Mouse (Mus musculus) CD4-positive helper T cell, adult 2 months (primary cell): ENCODE results near the gene Gucy1a1.
"Not testable (repeated sequence)": the region's sequence is repeated elsewhere in the genome, so short reads cannot be mapped to it uniquely, and the experiment has no call there.

Experiments used
- DNase-seq: peaks from one replicate; pipeline ENCODE4 v3.0.0-alpha.2; 2012; ENCODE audit warnings: low read depth, missing footprints, low spot score

The Gucy1a1 gene

DNA sequence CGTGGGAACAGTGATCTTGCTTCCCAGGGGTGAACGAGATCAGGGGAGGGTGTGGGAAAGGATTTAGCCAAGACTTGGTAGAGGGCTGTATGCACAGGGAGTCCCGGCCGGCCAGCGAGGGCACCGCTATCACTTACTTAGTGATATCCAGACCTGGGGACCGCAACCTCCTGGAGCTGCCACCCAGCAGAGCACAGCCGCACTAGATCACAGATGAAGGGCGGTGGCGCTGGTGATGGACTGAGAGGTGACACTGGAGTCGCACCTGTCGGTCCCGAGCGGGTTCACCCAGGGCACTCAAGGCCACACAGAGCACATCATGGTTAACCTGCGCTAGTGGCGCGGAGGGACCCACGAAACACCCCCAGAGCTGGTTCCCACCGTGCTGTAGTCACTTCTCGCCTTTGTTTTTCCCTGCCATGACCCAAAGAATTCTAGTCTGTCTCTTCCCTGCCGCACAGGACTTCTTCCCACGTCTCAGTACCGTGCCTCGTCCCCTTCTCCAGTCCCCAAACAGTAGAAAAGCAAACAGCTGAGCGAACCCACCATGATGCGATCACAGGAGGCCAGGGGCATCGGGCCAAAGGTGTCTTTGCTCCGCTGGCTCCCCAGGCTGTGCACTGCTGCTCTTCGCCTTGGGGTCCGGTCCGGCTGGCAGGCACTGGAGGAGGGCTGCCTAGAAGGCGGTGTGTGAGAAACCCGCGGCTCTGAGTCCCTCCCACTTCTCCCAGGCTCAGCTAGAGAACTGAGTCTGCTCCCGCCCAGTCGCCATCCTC lies at the start of gene Gucy1a1:
Gene Gucy1a1, minus strand, starts transcription at position 664 of the 776 bp plus-strand sequence.
- peak; percentile 7 for DNase-seq

DNA sequence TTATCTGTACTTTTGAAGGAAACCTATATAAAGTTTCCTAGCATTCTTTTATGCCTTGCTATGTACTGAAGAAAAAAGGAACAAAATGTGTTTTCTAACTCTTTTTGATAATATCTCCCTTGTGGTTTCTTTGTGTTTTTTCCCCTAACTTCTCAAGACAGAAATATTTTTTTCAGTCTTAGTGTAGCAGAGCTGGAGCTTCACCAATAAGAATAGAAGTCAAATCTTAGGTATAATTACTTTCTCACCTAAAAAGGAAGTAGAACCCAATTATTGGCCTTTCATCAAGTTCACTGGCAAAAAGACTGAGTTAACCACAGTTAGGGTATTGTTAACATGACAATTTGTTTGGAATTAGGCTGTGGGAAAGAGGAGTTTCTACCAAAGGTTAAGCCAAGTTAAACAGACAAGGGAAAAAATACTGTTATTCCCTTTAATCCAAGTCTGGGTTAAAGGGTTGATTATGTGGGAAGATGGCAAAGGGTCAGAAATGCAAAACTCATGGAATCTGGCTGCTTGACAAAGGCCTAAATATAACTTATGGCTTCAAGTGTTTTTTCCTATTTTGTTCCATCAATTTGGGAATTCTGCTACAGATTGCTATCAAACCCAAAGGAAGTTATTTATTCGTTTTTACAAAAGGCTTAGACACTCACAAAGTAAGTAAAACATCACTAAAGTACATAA lies 46.1 kb upstream of the Gucy1a1 start:
- peak; percentile 5 for DNase-seq

DNA sequence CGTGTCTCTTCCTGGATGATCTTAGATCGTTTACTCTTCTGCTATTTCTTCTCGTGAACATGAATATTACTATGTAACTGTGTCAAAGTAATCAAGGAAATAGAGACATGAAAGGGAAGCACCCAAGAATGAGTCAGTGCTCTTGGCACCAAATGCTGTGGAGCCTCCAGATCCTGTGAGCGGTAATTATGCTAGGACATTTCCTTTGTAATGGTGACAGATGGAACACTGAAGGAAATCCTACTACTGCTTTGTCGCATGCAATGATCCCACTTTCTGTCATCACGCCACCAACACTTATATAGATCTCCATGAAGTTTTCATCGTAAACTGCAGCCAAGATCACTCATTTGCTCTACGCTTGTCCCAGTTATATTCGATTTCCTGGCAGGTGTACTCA lies 40.0 kb upstream of the Gucy1a1 start:
- DNase-seq = no peak

DNA sequence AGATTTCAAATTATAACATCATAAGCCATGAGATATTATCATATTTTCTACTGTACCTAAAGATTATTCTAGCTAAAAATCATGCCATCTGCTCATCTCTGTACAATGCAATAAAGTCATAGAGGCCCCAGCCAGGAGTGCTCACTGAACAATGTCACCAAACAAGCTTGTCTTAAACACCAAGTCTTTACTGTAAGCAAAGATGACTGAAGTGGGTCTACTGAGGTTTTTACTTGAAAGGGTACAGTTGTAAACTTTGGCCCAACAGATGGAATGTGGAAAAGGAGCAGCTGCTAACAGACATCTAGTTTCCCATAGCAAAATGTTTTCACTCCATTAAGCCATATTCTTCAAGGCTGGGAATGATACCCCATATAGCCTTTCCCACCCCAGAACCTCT lies 35.9 kb upstream of the Gucy1a1 start:
- DNase-seq = no peak

DNA sequence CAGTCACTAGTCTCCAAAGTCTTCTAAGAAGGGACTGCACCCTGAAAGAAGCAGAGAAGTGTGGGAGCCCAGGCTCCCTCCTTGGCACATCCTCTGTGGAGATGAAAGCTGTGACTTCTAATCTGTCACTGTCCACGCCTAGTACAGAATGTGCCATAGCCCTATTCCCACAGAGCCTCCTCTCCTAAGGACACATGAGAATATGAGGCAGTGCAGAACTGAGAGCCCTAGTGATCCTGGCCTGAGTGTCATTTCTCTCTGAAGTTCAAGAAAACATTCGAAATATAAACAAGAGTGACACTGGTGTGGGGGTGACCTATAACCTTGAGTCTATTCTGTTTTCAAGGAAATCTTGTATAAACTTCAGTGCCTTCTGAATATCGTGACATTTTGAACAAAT lies 34.7 kb upstream of the Gucy1a1 start:
- DNase-seq = no peak

DNA sequence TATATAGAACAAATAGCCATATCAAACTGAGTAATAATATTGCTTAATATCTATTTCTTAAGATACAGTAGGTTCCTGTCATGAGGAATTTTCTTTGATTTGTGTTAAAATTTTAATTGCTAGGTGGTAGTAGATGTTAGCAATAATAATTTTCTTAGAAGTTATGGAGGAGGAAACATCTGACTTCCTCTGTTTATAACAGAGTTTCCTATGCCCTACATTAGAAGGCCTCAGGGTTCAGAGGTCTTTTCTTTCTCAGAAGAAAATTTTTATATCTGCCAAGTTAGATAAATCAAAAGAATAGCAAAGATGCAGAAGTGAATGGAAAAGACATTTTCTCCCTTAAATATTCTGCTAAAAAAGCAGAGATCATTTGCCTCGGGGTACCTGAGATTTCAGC lies 29.9 kb upstream of the Gucy1a1 start:
- DNase-seq = no peak

DNA sequence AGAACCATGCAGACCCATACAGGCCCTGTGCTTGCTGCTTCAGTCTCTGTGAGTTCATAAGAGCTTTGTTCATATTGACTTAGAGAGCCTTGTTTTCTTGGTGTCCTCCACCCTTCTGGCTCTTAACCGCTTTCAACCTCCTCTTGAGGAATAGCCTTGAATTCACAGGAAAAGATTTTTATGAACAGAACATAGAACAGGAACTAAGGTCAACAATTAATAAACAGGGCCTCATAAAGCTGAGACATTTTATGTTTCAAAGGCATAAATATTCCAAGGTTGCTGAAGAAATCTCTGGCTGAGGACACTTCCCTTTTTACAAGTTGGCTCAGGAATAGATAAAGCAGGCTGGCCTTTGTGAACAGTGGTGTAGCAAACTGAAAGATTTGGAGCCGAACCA lies 21.5 kb upstream of the Gucy1a1 start:
- DNase-seq = no peak

DNA sequence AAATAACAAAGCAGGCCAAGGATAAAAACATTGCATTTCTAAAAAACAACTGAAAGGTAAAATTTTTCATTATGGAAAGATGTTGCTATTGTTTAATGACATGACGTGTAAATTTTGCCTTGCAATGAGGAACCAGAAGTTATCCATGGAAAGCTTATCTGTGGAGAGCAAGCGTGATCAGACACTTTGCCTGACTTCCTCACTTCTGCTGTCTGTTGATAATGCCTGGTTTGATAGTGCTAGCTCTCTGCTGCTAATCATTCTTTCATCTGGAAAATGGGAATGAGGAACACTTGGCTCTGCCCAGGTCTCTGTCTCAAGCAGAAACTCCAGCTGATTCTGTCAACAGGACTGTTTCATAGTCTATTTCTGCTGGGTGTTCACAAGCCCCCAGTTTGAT lies 20.3 kb upstream of the Gucy1a1 start:
- no peak for DNase-seq

DNA sequence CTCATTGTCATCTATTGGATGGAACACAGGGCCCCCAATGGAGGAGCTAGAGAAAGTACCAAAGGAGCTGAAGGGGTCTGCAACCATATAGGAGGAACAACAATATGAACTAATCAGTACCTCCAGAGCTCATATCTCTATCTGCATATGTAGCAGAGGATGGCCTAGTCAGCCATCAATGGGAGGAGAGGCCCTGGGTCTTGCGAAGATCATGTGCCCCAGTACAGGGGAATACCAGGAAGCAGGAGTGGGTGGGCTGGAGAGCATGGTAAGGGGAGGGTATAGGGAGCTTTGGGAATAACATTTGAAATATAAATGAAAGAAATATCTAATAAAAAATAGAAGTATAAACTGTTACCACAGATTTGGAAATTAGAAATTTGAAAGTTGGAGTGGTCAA lies 17.4 kb upstream of the Gucy1a1 start:
- DNase-seq = not testable (repeated sequence)

DNA sequence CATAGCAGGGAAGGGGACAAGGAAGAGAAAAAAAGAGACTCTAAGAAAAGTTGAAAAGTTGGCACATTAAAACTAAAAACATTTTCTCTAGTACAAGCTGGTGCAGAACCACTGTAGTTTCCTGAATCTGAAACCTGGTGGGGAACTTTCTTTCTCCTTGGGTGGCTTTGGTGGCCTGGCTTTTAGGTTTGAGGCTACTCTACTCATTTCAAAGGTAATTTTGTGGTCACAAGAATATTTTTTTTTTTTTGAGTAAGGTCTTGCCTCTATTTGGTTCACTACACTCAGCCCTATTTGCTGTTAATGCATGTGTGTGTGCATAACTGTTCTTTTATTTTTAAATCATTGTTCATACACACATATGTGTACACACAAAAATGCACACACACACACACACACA lies 389 bp upstream of the Gucy1a1 start:
- DNase-seq = no peak

DNA sequence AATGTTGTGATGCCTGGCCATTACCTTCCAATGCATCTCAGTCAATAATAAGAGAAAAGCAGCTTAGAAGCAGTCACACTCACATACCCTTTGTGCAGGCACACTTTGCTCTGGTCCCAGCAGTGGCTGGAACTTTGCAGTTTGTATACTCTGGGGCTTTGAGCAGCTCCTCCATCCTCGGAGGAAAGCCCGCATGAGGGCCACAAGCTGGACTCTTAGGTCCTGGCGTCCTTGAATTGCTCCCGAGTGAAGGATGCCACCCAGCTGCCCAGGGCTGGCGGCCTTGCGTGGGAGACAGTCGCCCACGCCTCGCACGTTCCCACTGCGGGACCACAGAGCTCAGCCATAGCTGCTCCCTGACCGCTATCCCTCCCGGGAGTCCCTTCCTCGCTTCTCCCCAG lies 864 bp downstream of the Gucy1a1 start:
- peak; percentile 3 for DNase-seq

DNA sequence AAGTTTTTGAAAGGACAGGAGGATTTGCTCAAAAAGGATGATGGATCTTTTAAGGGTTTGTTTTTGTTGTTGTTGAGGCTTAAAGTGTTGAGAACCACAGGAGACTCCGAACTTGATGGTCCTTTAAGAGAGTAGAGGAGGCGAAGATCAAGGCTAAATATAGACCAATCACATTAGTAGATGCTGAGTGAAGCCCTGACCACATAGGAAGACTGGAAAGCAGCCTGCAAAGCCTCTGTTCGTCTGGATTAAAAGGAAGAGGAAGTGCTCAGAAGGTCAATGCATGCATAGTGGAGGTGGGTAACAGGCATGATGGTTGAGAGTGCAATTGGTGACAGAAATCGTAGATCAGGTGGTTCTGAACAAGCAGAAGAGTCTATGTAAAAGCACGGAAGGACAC lies 4.8 kb downstream of the Gucy1a1 start:
- DNase-seq = no peak

DNA sequence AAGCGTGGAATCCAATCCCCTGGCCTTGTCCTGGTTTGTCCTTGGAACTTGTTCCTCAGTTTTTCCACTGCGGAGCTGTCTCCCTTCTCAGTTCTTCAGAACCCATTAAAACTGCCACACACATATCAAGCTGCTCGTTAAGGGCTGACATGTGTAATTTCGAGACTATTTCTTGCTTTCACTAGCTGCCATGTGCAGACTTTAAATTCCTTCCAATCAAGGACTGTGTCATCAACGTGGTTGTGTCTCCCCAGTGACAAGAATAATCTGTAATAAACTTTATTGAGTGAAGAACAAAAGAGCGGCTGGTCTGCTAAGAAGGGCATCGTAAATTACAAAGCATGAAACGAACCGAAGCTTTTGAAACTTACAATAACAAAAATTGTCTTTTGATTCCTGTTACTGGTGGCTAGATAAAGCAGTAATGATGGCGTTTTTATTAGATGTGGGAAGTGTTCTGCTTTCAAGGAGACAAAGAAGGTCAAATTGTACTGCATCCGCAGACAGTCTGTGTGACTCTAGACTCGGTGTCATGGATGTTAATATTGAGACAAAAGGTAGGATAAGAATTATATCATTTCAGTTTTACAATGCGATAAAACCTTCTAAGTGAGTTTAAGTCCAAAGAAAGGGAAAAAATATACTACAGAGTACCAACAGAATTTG lies 7.5 kb downstream of the Gucy1a1 start:
- DNase-seq = no peak

DNA sequence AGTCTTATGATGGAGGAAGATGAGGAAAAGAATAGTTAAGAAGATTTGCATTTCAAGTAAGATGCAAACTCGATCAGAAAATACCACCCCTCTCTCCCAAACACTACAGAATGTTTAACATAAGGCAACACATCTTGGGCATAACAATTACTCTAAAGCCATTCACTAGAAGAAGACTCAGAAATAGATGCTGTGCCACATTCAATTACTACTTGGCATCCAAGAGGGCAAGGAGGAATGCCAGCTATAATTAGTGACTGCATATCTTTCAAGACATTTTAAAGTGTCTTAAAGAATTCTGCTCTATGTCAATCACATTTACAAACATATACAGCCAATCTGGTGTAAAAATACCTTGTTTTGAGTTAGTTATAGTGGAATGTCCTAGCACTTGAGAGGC lies 10.1 kb downstream of the Gucy1a1 start:
- no peak for DNase-seq

DNA sequence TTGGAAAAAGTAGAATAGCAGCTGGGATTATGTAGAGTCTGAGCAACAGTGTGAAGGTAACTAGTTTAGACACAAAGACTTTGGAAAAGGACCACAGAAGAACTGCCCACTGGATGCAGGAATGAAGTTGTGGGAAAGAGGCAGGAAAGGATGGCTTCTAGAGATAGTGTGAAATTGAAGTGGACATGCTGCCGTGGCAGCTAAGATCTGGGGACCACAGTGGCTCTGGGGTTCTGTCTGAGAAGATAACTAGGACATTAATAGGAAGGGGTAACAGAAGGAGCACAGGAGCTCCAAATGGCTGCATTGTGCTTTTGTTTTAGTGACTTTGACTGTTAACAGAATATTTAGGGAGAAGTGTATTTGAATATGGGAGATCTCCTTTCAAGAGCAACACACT lies 16.3 kb downstream of the Gucy1a1 start:
- no peak for DNase-seq

DNA sequence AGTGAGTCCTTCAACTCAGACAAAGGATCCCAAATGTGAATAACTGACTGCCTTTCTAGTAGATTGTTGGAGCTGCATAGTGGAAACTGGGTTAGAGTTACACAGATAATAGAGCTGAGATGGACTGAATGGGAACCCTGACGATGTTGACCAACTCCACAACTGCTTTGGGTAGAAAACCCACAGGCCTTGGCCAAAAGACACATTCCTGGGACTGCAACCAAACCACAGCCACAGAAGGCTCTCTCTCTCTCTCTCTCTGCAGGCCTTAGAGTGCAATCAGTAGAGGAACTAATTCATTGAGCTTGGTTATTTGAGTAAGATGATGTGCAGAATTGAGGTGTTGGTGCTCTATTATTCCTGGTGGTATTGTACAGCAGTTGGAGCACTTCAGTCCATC lies 21.0 kb downstream of the Gucy1a1 start:
- no peak for DNase-seq

DNA sequence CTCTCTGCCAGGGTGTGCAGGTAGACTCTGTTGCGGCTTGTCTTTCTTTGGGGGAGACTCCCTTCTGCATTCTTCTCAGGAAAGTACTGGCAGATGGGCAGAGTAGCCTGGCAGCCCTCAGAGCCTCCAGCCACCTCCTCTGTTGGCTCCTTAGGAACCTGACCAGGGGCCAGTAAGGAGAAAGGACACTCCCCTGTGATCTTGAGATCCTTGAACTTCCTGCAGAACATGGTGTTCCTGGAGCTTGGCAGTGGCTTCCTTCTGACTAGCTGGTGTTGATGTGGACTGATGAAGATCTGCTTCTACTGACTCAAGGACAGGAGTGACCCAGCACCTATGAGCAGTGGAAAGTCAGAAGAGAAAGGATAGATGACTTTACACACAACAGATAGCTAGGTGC lies 26.7 kb downstream of the Gucy1a1 start:
- no peak for DNase-seq

DNA sequence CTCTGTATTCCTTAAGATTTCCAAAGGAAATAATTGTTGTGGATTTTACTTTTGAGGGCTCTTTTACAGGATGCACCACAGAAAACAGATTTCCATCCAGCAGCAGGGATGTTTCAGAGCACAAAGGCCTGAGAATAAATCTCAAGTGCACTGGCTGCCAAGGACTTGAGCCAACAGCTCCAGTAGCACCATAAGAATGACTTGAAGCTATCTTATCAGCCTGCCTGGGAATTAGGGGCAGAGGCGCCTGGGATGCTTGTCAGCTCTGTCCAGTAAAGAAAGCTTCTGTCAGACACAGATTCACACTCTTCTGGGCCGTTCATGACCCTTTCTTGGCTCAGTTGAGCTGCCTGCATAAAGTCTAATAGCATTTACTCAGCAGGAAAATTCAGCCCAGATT lies 33.1 kb downstream of the Gucy1a1 start:
- DNase-seq = no peak

DNA sequence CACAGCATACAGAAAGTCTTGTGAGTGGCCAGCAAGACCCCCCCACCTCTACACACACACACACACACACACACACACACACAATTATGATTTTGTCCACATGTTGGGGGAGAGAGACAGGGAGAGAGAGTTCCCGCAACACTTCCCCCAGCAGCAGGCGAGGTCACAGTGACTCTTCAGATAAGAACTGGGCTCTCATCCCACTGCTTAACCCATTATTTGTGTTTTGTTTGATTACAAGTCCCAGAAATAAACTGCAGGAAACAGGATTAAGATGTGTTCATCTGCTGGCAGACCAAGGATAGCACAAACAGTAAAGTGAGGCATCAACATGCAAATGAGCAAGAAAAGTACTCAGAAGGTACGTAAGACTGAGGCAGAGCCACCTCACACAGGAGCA lies 33.6 kb downstream of the Gucy1a1 start:
- DNase-seq = no peak

DNA sequence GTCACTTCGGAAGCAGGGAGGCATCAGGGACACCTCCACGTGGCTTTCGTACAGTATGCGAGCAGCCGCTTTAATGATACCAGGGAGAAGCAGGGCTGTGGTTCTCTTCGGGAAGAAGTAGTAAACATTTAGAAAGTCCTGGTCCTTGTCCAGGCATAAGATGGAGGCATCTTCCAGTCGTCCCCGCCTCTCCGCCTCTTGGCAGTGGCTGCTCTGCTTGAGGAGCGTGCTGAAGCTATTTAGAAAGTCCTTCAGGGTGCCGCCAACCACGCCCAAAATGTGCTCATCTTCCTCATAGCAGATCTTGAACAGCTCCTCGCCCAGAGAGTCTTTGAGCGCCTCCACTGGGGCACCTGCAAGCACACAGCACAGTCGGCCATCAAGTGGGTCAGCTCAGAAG lies 36.6 kb downstream of the Gucy1a1 start:
- no peak for DNase-seq

DNA sequence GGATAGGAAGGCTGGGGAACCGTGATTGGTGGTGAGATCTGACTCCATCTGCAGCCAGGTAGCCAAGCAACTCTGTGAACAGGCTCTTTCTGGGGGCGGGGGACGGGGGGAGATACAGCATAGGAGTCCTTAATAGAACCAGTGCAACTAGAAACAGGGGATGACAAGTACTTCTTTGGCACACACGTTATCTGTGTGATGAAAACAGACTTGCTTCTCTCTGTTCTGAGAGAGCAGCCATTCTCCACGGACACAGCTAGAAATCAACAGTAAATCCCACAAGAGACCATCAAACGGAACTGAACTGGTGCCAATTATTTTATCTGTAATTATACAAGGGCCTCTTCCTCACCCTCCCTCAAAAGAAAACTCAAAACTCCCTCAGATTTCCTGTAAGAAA lies 41.4 kb downstream of the Gucy1a1 start:
- DNase-seq = no peak

DNA sequence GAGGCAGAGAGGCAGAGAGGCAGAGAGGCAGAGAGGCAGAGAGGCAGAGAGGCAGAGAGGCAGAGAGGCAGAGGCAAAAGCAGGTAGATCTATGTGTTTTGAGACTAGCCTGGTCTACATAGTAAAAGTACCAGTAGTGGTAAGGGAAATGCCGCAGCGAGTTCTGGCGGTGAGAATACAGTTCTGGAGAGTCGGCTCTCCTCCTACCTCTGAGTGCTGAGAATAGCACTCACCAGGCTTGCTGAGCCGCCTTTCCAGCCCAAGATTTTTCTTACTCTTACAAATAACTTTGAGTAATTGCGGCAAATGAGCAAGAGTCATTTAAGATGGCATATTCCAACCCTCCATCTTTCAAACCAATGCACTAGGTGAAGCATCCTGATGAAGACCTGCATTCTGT lies 46.5 kb downstream of the Gucy1a1 start:
- DNase-seq = no peak

DNA sequence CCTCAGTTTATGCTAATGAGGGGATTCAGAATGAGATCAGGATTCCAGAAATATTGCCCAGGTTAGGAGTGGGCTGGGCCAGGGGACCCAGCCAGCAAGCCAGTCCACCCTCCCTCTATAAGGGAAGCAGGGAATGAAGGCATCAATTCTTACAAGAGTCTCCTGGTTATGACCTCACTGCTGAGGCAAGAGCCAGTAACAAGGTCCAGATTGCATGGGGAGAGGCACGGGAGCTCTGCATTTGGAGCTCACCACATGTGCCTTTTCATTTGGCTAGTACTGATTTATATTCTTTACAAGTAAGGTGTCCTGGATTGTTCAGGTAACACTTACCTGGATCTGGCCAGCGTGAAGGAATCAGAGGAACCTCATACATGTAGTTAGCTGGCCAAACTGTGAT lies 48.8 kb downstream of the Gucy1a1 start:
- DNase-seq = no peak
